Mouse (Mus musculus): ENCODE data around the gene Hsd11b1.

- TF ChIP-seq TAL1 (IDR thresholded peaks at IDR 0.05; ENCODE audit: low read length) (no peak), GATA1 (IDR thresholded peaks at IDR 0.05; ENCODE audit: low read length) (no peak)
Observed at GRCm38 (mm10) chr1:193241436-193241835, 22.4 kb downstream of the Hsd11b1 start.
